Mouse (Mus musculus): Measurements from ENCODE around the gene Plbd1.

DNA sequence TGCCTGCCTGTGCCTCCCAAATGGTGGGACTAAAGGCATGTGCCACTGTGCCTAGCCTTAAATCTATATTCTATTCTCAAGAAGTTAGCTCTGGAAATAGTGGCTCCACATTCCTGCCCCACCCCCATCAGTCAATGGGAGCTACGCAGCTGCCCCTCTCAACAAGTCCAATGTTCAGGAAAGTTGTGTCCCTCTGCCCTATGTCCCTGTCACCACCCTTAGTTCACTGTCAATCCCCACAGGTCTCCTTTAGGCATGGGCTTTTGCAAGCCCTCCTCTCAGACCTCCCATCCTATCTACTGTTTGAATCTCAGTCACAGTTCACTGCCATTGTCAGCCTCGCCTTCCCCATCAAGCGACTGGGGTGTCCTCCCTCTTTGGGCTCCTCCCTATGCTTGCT lies 28.6 kb downstream of the Plbd1 start:
- TF ChIP-seq CTCF (IDR thresholded peaks at IDR 0.05; ENCODE audit: control insufficient read depth, insufficient read depth, low read length) (no peak), POLR2A (IDR thresholded peaks at IDR 0.05; ENCODE audit: borderline replicate concordance, control insufficient read depth, low read depth, low read length) (no peak)
